Mouse (Mus musculus) intestine, postnatal 0 days (tissue): ENCODE measurements around the gene Acat3. TPM values are rescaled to one million over a fixed set of nuclear protein-coding genes. Genes with fewer than 3 reads are reported as not detected.
"Not testable (repeated sequence)": the region's sequence is repeated elsewhere in the genome, so short reads cannot be mapped to it uniquely, and the experiment has no call there.

ENCODE experiments used
- ATAC-seq: fragments of 200-750 bp; cut with Nextera tagmentation; 2 replicates; pipeline ENCODE4 v1.8.0; 2017; ENCODE audit warnings: mild to moderate bottlenecking, moderate TSS enrichment, moderate library complexity
- H3K27ac ChIP-seq: fragments of 300-500 bp; sonication (generic); 2 replicates; pipeline ENCODE4 v1.5.1; 2014; ENCODE audit warnings: mild to moderate bottlenecking, low read depth, low read length, moderate library complexity
- H3K27me3 ChIP-seq: fragments of 300-500 bp; sonication (generic); replicated peaks from 2 replicates; pipeline ENCODE4 v1.6.1; 2014; ENCODE audit warnings: low read length, mixed read lengths; ENCODE audit not compliant: control insufficient read depth, insufficient read depth
- H3K36me3 ChIP-seq: fragments of 300-500 bp; sonication (generic); 2 replicates; pipeline ENCODE4 v1.6.1; 2014; ENCODE audit warnings: mild to moderate bottlenecking, moderate library complexity; ENCODE audit not compliant: control insufficient read depth, insufficient read depth
- H3K4me1 ChIP-seq: fragments of 300-500 bp; sonication (generic); replicated peaks from 2 replicates; pipeline ENCODE4 v1.6.1; 2014; ENCODE audit warnings: antibody characterized with exemption, low read length, mixed read lengths; ENCODE audit not compliant: control insufficient read depth, insufficient read depth
- H3K4me2 ChIP-seq: fragments of 300-500 bp; sonication (generic); replicated peaks from 2 replicates; pipeline ENCODE4 v1.6.1; 2014; ENCODE audit warnings: low read depth, mild to moderate bottlenecking, moderate library complexity
- H3K4me3 ChIP-seq: fragments of 300-500 bp; sonication (generic); 2 replicates; pipeline ENCODE4 v1.5.1; 2014; ENCODE audit warnings: low read depth, low read length
- H3K9ac ChIP-seq: fragments of 300-500 bp; sonication (generic); 2 replicates; pipeline ENCODE4 v1.6.1; 2014; ENCODE audit warnings: mild to moderate bottlenecking, low read depth, low read length
- H3K9me3 ChIP-seq: fragments of 300-500 bp; sonication (generic); 2 replicates; pipeline ENCODE4 v1.6.1; 2016; ENCODE audit warnings: mixed run types; ENCODE audit not compliant: control insufficient read depth
- CTCF ChIP-seq: sonication (generic); IDR thresholded peaks from 2 replicates; pipeline ENCODE4 v1.5.1; 2016; ENCODE audit warnings: low read depth, mild to moderate bottlenecking, control low read depth, antibody characterized with exemption, moderate library complexity
- WGBS: fragments of 180-500 bp; shearing (Covaris S2); extraction: QIAGEN DNeasy Blood & Tissue Kit; methylation state at CpG from one replicate; pipeline ENCODE4 v1.1.7; 2014; 5-methylcytosine and 5-hydroxymethylcytosine counted together
- polyA plus RNA-seq: library from polyadenylated mRNA; unstranded; fragments of >200 nt; fragmentation: Nextera tagmentation; extraction: Ambion mirVana; gene quantifications from 2 replicates; pipeline ENCODE4 v1.2.1, GENCODE M21; 2015

Acat3 gene
- polyA plus RNA-seq, 1 experiment from 2014 or later, result 0.18 TPM

GRCm38 (mm10) chr17:12902291-12902690 is 38.1 kb downstream of the Acat3 start:
- no peak overlapping the region for H3K9ac ChIP-seq
- no peaks in the 10 kb centered on the region for H3K4me1 ChIP-seq
- no peak for ATAC-seq
- no peaks in the 10 kb centered on the region for H3K27me3 ChIP-seq
- H3K27ac ChIP-seq, result no peak overlapping the region
- no peak overlapping the region for H3K4me3 ChIP-seq
- 94% methylated on average over 6 of the region's 6 CpGs for WGBS
- H3K36me3 ChIP-seq, result peaks cover 25% of the 10 kb centered on the region
- TF ChIP-seq CTCF, result no peak
- no peaks in the 10 kb centered on the region for H3K9me3 ChIP-seq
- H3K4me2 ChIP-seq, result no peak overlapping the region

DNA sequence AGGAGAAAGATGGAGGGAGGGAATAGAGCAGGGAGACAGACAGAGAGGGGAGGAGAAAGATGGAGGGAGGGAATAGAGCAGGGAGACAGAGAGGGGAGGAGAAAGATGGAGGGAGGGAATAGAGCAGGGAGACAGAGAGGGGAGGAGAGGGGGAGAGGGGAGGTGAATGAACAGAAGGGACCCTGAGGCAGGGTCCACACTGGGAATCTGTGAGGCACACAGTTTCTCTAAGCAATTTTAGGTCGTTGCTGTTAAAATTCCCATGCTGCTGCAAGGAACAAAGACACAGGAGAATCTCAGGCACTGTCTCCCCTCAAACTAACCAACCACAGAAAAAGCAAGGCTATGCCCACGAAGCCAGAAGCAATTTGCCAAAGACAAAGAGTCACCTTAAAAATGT is 41.8 kb downstream of the Acat3 start:
- not testable (repeated sequence) for H3K27ac ChIP-seq, ATAC-seq

GRCm38 (mm10) chr17:12897674-12898073 is 42.7 kb downstream of the Acat3 start:
- Histone ChIP-seq H3K4me1 (no peaks in the 10 kb centered on the region), H3K36me3 (peaks cover 10% of the 10 kb centered on the region; the same call in 1 of the 2 replicates), H3K9me3 (no peaks in the 10 kb centered on the region), H3K27me3 (no peaks in the 10 kb centered on the region), H3K27ac (no peak overlapping the region), H3K4me3 (no peak overlapping the region), H3K9ac (no peak overlapping the region), H3K4me2 (no peak overlapping the region)
- ATAC-seq, result no peak
- WGBS, result 88% methylated on average over 5 of the region's 5 CpGs
- TF ChIP-seq CTCF, result no peak

More for the DNA sequence above, 41.8 kb downstream of the Acat3 start:
- not testable (repeated sequence) for H3K9me3 ChIP-seq, H3K4me3 ChIP-seq, H3K4me2 ChIP-seq, H3K27me3 ChIP-seq, H3K9ac ChIP-seq, H3K4me1 ChIP-seq
- 36% methylated on average over 2 of the region's 2 CpGs for WGBS
- peaks cover 16% of the 10 kb centered on the region; the same call in 1 of the 2 replicates for H3K36me3 ChIP-seq

GRCm38 (mm10) chr17:12892033-12892432 is 48.4 kb downstream of the Acat3 start:
- Histone ChIP-seq H3K4me1 (no peaks in the 10 kb centered on the region), H3K36me3 (peaks cover 12% of the 10 kb centered on the region; the same call in 1 of the 2 replicates), H3K9me3 (no peaks in the 10 kb centered on the region), H3K27me3 (no peaks in the 10 kb centered on the region), H3K9ac (no peak overlapping the region), H3K27ac (no peak overlapping the region), H3K4me2 (no peak overlapping the region), H3K4me3 (no peak overlapping the region)
- WGBS, result 95% methylated on average over 9 of the region's 9 CpGs
- no peak for TF ChIP-seq CTCF
- no peak for ATAC-seq

DNA sequence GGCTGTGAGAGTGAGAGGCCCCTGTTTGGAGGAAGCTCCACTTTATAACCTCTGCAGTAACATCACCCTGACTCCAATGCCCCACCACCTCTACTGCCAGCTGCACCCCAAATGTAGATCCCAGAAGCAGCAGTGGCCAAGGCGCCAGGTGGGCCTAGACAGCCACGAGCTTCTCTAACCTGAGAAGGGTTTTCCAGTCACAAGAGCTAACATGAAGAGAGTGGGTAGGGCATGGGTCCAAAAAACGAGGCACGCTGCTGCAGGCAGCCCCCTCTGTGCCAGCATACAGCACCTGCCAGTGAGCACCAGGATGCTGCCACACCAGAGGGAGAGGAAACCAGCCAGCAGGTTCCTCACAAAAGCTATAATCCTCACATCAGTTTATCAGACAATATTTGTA is 49.3 kb downstream of the Acat3 start:
- peaks cover 12% of the 10 kb centered on the region; the same call in 1 of the 2 replicates for H3K36me3 ChIP-seq
- H3K9ac ChIP-seq, result no peak overlapping the region
- no peaks in the 10 kb centered on the region for H3K27me3 ChIP-seq
- no peaks in the 10 kb centered on the region for H3K9me3 ChIP-seq
- ATAC-seq, result no peak
- H3K4me3 ChIP-seq, result no peak overlapping the region
- WGBS, result 86% methylated on average over 4 of the region's 4 CpGs
- H3K4me1 ChIP-seq, result no peaks in the 10 kb centered on the region
- no peak for TF ChIP-seq CTCF
- no peak overlapping the region for H3K4me2 ChIP-seq
- H3K27ac ChIP-seq, result no peak overlapping the region

DNA sequence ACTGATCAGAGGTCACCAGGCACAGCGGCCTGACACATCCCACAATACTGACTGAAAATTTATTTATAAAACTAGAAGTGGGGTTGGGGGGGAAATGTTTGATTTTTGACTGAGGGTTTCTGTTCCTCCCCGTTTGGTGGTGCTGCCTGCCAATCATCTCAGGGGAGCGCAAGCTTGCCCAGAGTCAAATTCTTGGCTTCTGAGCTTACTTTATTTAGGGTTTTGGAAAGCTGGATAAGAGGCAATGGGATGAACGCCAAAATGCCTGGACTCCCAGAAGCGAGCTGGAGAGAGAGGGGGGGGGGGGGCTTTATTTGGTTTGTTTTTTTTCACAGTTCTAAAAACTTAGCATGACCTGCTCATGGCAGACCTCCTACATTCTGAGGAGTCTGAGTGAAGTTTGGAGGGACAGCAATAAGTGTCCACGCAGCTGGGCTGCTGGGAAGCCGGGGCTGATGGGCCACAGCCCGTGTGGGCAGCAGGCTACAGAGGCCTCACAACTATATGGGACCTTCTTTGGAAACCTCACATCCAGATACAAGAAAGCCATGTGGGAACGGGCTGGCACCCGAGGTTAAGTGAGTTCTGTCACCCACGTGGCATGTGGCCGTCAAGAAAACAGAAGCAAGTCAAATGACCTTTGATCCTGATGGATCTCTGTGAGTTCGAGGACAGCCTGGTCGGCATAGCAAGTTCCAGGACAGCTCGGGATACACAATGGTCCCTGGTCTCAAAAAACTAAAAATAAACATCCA is 53.2 kb downstream of the Acat3 start:
- H3K36me3 ChIP-seq, result peaks cover 12% of the 10 kb centered on the region; the same call in 1 of the 2 replicates
- H3K27ac ChIP-seq, result no peak overlapping the region
- H3K4me3 ChIP-seq, result no peak overlapping the region
- TF ChIP-seq CTCF, result no peak
- no peak overlapping the region for H3K4me2 ChIP-seq
- WGBS, result 70% methylated on average over 15 of the region's 15 CpGs
- H3K4me1 ChIP-seq, result no peaks in the 10 kb centered on the region
- no peaks in the 10 kb centered on the region for H3K27me3 ChIP-seq
- no peaks in the 10 kb centered on the region for H3K9me3 ChIP-seq
- H3K9ac ChIP-seq, result no peak overlapping the region
- 0 out of 2 replicates have a peak, but pooled peaks have one; percentile 4 for ATAC-seq
